Mouse (Mus musculus) erythroblast, adult 5-6 weeks (primary cell): Measurements from ENCODE around the gene Fbxo31. TPM values are rescaled to one million over a fixed set of nuclear protein-coding genes. Genes with fewer than 3 reads are reported as not detected.

ENCODE experiments used
- total RNA-seq, 2 experiments: library from RNA; stranded (forward) in 1 of 2; stranded (reverse) in 1 of 2; fragments of 150-400 nt in 1 of 2; fragments of 200-764, 138-1000 nt in 1 of 2; gene quantifications; 2 replicates each; pipeline versions ENCODE4 v1.2.3 to v1.2.4; 2015 to 2017; ENCODE audit warnings: low replicate concordance in 2 of 2

Fbxo31 gene
- total RNA-seq, 2 experiments from 2014 or later: 4.3 to 7.7 TPM

Other genes with a start within 250 kb of the Fbxo31 start
- gene 1700018B08Rik, start 34.5 kb downstream of the Fbxo31 start, total RNA-seq (2015; ENCODE audit: low replicate concordance): not detected in 2 replicates
- not detected in 2 replicates for gene 1700018B08Rik, start 34.5 kb downstream of the Fbxo31 start, total RNA-seq (2017; ENCODE audit: low replicate concordance)
- gene Map1lc3b, start 11.6 kb upstream of the Fbxo31 start, total RNA-seq (2015; ENCODE audit: low replicate concordance): 194 and 223 TPM in 2 replicates
- 274 and 282 TPM in 2 replicates for gene Map1lc3b, start 11.6 kb upstream of the Fbxo31 start, total RNA-seq (2017; ENCODE audit: low replicate concordance)
- gene Zcchc14, start 74.1 kb upstream of the Fbxo31 start, total RNA-seq (2015; ENCODE audit: low replicate concordance): not detected in 2 replicates
- 0.14 TPM in 1 of 2 replicates, not detected in the other for gene Zcchc14, start 74.1 kb upstream of the Fbxo31 start, total RNA-seq (2017; ENCODE audit: low replicate concordance)
- not detected in 2 replicates for gene Jph3, start 150.8 kb upstream of the Fbxo31 start, total RNA-seq (2015; ENCODE audit: low replicate concordance)
- gene Jph3, start 150.8 kb upstream of the Fbxo31 start, total RNA-seq (2017; ENCODE audit: low replicate concordance): not detected in 2 replicates